Mouse (Mus musculus) heart, postnatal 14 days (tissue): ENCODE data around the gene Hmg20a. TPM values are rescaled to one million over a fixed set of nuclear protein-coding genes. Genes with fewer than 3 reads are reported as not detected.

ENCODE experiments used
- DNase-seq, 2 experiments: peaks; one replicate each; pipeline ENCODE4 v3.0.0; 2021 to 2022
- intact Hi-C: fragments of 180-260 bp; cut with DNase I; formaldehyde crosslinking; loops from one replicate; pipeline ENCODE4 v1.15.1; 2025
- total RNA-seq, 2 experiments: library from RNA; stranded (reverse); gene quantifications; 2 replicates each; pipeline ENCODE4 v1.2.3; 2021

The Hmg20a gene
- total RNA-seq, 2 experiments from 2014 or later = 27.5 to 28.8 TPM

- DNase-seq = peak; percentile 41 to 49
- intact Hi-C loops = no loop called here
These were observed 90.5 kb downstream of the Hmg20a start for GRCm38 (mm10) chr9:56508835-56509451.

DNA sequence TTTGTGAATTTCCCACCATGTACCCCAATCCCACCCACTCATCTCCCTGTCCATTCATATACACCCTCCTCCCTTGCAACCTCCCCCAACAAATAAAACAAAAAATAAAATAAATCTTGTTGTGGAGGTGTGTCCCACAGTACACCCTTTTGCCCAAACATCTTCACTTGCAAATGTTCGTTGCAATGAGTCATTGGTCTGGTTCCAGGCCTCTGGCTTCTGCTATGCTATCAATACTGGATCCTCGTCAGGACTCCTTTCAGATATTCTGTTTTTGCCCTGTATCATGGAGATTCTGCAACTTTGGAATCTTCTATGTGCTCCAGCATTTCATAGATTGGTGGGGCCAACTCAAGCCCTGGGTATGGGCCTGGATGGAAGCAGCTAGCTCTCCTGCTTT, 91.9 kb downstream of the Hmg20a start:
- DNase-seq = no peak
- intact Hi-C loops = no loop called here

DNA sequence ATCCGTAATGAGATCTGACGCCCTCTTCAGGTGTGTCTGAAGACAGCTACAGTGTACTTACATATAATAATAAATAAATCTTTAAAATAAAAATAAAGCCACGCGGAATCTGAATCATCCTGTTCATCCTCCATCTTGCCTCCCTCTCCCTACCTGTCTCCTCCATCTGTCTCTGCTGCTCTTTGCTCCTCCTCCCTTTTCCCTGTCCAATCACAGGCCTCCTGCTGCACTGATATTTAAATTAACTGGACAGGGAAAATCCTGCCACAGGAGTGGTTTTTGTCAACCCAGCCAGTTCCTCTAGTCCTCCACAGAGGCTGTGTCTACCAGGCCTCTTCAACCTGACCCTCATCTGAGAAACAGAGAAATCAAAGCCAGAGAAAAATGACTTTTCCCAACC, 94.1 kb downstream of the Hmg20a start:
- intact Hi-C loops = no loop called here
- DNase-seq = no peak

- intact Hi-C loops = no loop called here
- no peak for DNase-seq
These were observed 96.7 kb downstream of the Hmg20a start for GRCm38 (mm10) chr9:56515110-56515509.

DNA sequence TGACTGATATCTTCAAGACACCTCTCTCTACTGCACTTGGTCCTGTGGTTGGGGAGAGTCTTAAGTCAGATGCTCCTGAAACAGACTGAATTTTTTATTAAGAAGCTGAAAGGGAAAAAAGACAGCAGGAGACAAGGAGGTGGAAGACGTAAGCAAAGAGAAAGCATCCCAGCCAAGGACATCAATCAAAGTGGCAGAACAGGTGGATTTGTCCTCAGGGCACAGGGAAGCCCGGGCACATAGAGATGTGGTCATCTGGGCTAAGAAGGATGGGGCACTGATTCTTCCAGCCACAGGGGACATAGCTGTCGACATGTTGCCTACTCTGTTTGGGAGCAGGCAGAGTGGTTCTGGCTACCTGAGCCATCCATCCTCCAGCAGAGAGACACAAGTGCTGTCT, 97.8 kb downstream of the Hmg20a start:
- intact Hi-C loops = no loop called here
- DNase-seq = no peak

- intact Hi-C loops = no loop called here
- peak; percentile 62 to 76 for DNase-seq
These were observed 98.4 kb downstream of the Hmg20a start for GRCm38 (mm10) chr9:56516692-56517263.

DNA sequence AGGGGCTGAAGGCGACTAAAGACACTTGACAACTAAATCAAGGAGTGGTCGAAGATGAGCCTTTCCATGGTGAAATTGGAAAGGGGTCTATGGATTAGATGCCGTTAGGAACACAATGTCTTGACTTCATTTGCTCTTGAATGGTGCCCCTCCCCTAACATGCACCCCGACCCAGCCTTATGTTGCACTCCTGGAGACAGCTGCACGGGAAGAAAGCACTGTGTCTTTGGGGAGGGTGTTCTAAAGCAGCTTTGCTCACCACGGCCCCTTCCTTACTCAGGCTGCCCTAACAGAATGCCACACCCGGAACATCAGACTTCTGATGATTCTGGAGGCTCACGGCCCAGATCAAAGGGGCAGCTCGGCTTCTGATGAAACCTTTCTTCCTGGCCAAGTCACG, 103.9 kb downstream of the Hmg20a start:
- DNase-seq = no peak
- intact Hi-C loops = no loop called here

- intact Hi-C loops = no loop called here
These were observed 109.5 kb downstream of the Hmg20a start for GRCm38 (mm10) chr9:56527951-56528350.

GRCm38 (mm10) chr9:56531991-56532390, 113.6 kb downstream of the Hmg20a start:
- DNase-seq = no peak
- intact Hi-C loops = no loop called here

More at GRCm38 (mm10) chr9:56527951-56528350, 109.5 kb downstream of the Hmg20a start:
- DNase-seq = no peak

DNA sequence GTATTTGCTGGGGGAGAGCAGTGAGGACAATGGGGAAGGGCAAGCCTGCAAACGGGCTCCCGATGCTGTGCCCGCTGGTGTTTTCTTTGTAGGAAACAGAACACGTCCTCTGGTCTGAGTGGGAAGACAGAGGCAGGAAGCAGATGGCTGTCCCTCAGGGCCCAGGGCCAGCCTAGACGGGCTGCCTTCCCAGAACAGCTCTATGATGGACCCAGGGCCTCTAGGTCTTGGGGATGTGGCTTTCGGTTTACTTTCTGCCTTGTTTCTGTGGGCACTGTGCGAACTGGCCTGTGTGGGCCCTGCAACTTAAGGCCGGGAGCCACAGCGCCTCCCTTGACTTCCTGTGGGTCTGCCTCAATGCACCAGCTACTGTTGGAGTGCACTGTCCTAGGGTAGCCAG, 115.5 kb downstream of the Hmg20a start:
- DNase-seq = peak in 1 of 2 experiments; percentile 32

GRCm38 (mm10) chr9:56534727-56535126, 116.3 kb downstream of the Hmg20a start:
- no peak for DNase-seq
- intact Hi-C loops = no loop called here

More for the DNA sequence above, 115.5 kb downstream of the Hmg20a start:
- intact Hi-C loops = no loop called here

GRCm38 (mm10) chr9:56535361-56535760, 117.0 kb downstream of the Hmg20a start:
- intact Hi-C loops = no loop called here
- DNase-seq = no peak

DNA sequence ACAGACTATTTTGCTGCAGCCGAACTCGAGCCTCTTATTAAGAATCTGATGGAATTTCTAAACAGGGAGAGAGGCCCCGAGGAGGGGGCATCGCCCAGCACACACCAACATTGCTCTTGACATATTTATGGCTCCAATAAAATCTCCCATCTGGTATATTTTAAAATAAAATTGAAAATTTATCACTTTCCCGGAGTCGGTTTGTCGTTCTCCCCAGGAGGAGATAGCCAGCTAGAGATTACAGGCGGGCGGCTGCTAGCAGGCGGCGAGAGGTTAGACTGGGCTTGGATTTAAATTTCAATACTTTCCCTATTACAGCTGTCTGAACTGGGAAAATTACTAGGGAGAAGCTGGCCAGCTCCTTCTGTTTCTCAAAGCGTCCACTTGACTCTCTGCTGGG, 121.6 kb downstream of the Hmg20a start:
- no peak for DNase-seq
- intact Hi-C loops = no loop called here

GRCm38 (mm10) chr9:56544687-56545475, 126.5 kb downstream of the Hmg20a start:
- no peak for DNase-seq
- intact Hi-C loops = no loop called here

Other genes starting within 250 kb of the Hmg20a start
- 10 to 100 TPM; 41.7 to 44.5 TPM for gene Peak1, start 542 bp upstream of the Hmg20a start, total RNA-seq